Mouse (Mus musculus) liver, postnatal 0 days (tissue): ENCODE data around the gene F12.
A peak's percentile ranks its signal among the peaks of the same experiment; 100 is the strongest.

Experiments
- CTCF ChIP-seq: sonication (generic); IDR thresholded peaks from 2 replicates; pipeline ENCODE4 v1.5.1; 2016; ENCODE audit warnings: antibody characterized with exemption, low read depth
- EP300 ChIP-seq: IDR thresholded peaks from 2 replicates; pipeline ENCODE4 v1.6.1; 2016; ENCODE audit warnings: antibody characterized with exemption, low read depth, mild to moderate bottlenecking

DNA sequence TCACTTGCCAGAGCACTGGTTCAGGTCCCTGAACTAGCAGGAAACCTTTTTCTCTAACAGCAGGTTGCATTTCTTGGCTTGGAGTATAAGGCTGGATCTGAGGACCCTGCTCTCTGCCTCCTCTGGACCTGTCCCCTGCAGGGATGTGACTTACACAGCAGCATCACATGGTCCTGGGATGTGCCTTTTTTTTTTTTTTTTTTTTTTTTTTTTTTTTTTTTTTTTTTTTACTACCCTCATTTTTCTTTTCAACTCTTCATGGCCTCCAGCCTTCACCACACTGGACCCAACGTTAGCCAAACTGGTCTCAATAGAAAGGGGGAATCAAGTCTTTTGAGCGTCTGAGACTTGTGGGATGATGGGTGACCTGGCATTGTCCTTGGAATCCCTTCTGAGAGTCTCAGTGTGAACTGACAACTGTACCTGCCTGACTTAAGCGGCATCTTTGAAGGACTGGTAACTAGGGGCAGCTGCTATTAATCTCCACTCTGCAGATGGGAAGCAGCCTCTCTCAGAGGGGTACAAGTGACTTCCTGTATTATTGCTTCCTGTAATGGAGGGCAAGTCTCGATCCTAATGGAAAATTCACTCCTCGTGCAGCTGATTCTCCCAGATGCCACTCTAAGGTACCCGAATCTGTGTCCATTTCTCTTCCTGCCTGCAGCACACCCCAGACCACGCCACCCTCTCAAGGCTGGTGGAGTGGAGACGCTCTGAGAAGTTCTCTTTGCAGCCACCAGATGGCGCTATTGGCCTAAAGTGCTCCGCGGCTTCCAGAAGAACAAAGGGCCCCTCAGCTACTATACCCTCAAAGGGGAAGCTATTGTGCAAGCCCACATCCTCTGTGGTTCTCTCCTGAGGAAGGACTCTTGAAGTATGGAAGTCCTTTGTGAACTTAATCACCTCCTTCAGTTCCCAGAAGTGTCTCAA, 21.5 kb downstream of the F12 start:
- TF ChIP-seq CTCF (peak; percentile 97), EP300 (peak; percentile 33; the same call in 1 of the 2 replicates)
